Mouse (Mus musculus) spleen, adult 2 months (tissue): ENCODE results near the gene Mrpl1. TPM values are rescaled to one million over a fixed set of nuclear protein-coding genes. Genes with fewer than 3 reads are reported as not detected.

ENCODE experiments used
- DNase-seq, 2 experiments: peaks; one replicate each; pipeline versions ENCODE4 v3.0.0 to v3.0.0-alpha.2; 2012 to 2021; ENCODE audit warnings: low spot score in 2 of 2, low read depth in 1 of 2
- H3K27ac ChIP-seq: fragments of 200-500 bp; 2 replicates; pipeline ENCODE4 v1.5.1; 2012; ENCODE audit warnings: low read length, inconsistent platforms; ENCODE audit not compliant: insufficient read depth
- H3K27me3 ChIP-seq: fragments of 200-500 bp; 2 replicates; pipeline ENCODE4 v1.6.1; 2012; ENCODE audit warnings: mild to moderate bottlenecking, moderate library complexity, low read length, inconsistent platforms; ENCODE audit not compliant: control insufficient read depth, insufficient read depth
- H3K36me3 ChIP-seq: fragments of 200-500 bp; 2 replicates; pipeline ENCODE4 v1.6.1; 2012; ENCODE audit warnings: mild to moderate bottlenecking, low read length, inconsistent platforms; ENCODE audit not compliant: control insufficient read depth, insufficient read depth
- H3K4me1 ChIP-seq: fragments of 200-500 bp; 2 replicates; pipeline ENCODE4 v1.6.1; 2011; ENCODE audit warnings: inconsistent platforms; ENCODE audit not compliant: control insufficient read depth, insufficient read depth, insufficient read length
- H3K4me3 ChIP-seq: fragments of 200-500 bp; 2 replicates; pipeline ENCODE4 v1.5.1; 2011; ENCODE audit warnings: mild to moderate bottlenecking, inconsistent platforms; ENCODE audit not compliant: insufficient read depth, insufficient read length; ENCODE audit errors: extremely low read depth
- CTCF ChIP-seq: fragments of 200-500 bp; IDR thresholded peaks from 2 replicates; pipeline ENCODE4 v1.5.1; 2011; ENCODE audit warnings: mild to moderate bottlenecking, inconsistent platforms; ENCODE audit not compliant: insufficient read depth, insufficient read length, insufficient replicate concordance; ENCODE audit errors: extremely low read depth
- POLR2A ChIP-seq: fragments of 200-500 bp; IDR thresholded peaks from 2 replicates; pipeline ENCODE4 v1.6.1; 2011; ENCODE audit warnings: low read depth, low read length, inconsistent platforms
- WGBS: fragments of 180-500 bp; shearing (Covaris S2); methylation state at CpG from one replicate; pipeline ENCODE4 v1.1.7; 2018; 5-methylcytosine and 5-hydroxymethylcytosine counted together
- polyA plus RNA-seq: library from polyadenylated mRNA; depleted of rRNA; stranded (reverse); fragments of >200 nt; gene quantifications from 2 replicates; pipeline ENCODE4 v1.2.3, GENCODE M21; 2012

Gene Mrpl1
- polyA plus RNA-seq, 1 experiment, result 1.1 TPM

DNA sequence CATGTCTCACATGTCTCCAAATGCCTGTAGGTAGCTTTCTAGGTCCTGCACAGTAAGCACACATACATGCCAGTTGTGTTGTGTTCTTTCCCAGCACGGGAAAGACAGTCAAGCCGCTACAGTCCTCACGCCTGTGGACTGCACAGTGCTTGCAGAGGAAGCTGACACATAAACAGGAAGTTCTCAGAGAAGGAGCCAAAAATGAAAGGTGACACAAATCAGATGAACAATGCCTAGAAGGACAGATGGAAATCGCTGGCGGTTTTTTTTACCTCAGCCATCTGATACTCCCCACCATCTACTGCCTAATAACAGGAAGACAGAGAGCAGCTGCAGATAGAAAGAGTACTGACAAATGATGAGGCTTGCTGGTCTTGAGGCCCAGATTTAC, 45.3 kb upstream of the Mrpl1 start, which contains the start of gene Cnot6l:
Gene Cnot6l (minus strand): TSS at position 151 of the 391 bp plus-strand sequence.
- H3K27me3 ChIP-seq, result no peaks in the 10 kb centered on the region
- H3K27ac ChIP-seq, result peak within 1 kb of the TSS; percentile 98
- H3K4me3 ChIP-seq, result peak within 1 kb of the TSS; percentile 77
- TF ChIP-seq CTCF, result no peak
- peak; percentile 69 for TF ChIP-seq POLR2A
- H3K4me1 ChIP-seq, result no peaks in the 10 kb centered on the region; the same call in 1 of the 2 replicates
- no peaks in the 10 kb centered on the region for H3K36me3 ChIP-seq
- peak; percentile 47 to 68 for DNase-seq
- under 1% methylated on average over 5 of the region's 5 CpGs for WGBS

DNA sequence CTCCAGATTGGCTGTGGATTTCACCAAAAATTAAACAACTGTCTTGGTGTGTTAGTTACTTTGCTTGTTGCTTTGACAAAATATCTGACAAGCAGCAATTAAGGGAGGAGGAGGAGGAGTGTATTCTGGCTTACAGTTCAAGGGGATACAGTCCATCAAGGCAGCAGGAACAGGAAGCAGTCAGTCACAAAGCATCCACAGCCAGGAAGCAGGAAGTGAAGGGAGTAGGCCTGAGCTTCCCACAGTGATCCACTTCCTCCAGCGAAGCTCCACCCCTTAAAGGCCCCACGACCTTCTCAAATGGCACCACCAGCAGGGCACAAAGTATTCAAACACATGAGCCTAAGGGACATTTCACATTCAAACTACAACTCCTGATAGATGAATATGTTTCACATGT, 42.5 kb upstream of the Mrpl1 start:
- TF ChIP-seq POLR2A, result no peak
- no peak for TF ChIP-seq CTCF
- WGBS, result 83% methylated on average over 2 of the region's 2 CpGs
- Histone ChIP-seq H3K36me3 (no peaks in the 10 kb centered on the region), H3K27ac (no peak overlapping the region), H3K4me3 (no peak overlapping the region), H3K27me3 (no peaks in the 10 kb centered on the region), H3K4me1 (no peaks in the 10 kb centered on the region; the same call in 1 of the 2 replicates)
- no peak for DNase-seq

DNA sequence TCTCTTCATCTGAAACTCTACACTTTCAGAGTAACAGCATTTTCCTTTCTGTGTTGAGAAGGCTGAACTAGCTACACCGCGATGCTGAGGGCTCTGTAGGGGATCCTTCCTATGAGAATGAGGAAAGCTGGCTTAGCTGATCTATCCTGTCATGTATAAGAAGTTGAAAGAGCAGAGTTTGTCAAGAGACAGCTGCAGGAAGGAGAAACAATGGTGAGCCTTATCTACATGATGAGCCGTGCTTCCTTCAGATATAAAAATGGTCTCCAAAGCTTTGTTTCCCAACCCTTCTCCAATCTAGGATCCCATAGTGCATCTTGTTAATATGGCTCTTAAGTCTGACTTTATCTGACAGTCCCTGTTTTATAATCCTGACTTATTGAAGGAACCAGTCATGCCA, 38.9 kb upstream of the Mrpl1 start:
- 62% methylated on average over 3 of the region's 3 CpGs for WGBS
- Histone ChIP-seq H3K36me3 (no peaks in the 10 kb centered on the region), H3K27me3 (no peaks in the 10 kb centered on the region), H3K4me1 (no peaks in the 10 kb centered on the region; the same call in 1 of the 2 replicates), H3K4me3 (no peak overlapping the region), H3K27ac (no peak overlapping the region)
- no peak for DNase-seq
- TF ChIP-seq POLR2A (no peak), CTCF (no peak)

DNA sequence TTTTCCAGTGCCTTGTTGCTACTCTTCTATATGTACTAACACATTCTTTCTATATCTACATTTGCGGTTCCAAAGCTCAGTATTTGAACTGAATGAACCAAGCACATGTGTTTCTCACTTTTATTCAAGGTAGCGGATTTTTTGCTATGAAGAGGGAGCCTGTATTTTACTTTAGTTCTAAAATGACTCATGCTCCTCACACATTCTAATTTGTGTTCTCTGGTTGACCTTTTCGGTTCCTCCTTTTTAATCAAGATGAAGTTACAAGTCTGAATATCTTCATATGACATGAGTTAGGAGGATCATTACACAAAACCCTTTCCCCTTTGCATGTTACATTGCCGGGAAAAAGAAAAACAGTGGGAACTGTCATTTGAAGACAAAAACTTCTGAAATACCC, 37.5 kb upstream of the Mrpl1 start:
- 70% methylated on average over 4 of the region's 4 CpGs for WGBS
- H3K4me1 ChIP-seq, result no peaks in the 10 kb centered on the region; the same call in 1 of the 2 replicates
- H3K27me3 ChIP-seq, result no peaks in the 10 kb centered on the region
- no peak overlapping the region for H3K27ac ChIP-seq
- TF ChIP-seq CTCF (no peak), POLR2A (no peak)
- DNase-seq, result no peak
- no peak overlapping the region for H3K4me3 ChIP-seq
- H3K36me3 ChIP-seq, result no peaks in the 10 kb centered on the region

DNA sequence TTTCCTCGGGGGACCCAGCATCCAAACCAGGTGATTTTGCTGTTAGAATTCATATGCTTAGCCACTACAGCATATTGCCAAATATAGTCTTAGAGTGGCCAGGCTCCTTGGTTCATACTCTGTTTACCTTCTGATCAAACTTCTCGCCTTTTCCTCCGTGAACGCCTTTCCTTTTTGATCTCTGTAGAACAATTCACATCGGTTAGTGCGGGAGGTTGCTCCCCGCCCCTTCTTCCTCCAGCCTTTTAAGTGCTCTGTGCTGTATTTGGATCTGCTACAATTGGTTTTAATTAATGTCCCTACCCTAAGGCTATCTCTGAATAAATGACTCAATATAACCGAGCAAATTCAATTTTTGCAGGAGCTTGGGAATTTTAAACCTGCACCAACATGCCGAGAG, 33.2 kb upstream of the Mrpl1 start:
- H3K27ac ChIP-seq, result peak overlapping the region; percentile 29; the same call in 1 of the 2 replicates
- peaks cover 4% of the 10 kb centered on the region for H3K4me1 ChIP-seq
- no peak overlapping the region for H3K4me3 ChIP-seq
- no peaks in the 10 kb centered on the region for H3K36me3 ChIP-seq
- TF ChIP-seq CTCF (no peak), POLR2A (no peak)
- no peak for DNase-seq
- no peaks in the 10 kb centered on the region for H3K27me3 ChIP-seq
- 72% methylated on average over 9 of the region's 9 CpGs for WGBS

DNA sequence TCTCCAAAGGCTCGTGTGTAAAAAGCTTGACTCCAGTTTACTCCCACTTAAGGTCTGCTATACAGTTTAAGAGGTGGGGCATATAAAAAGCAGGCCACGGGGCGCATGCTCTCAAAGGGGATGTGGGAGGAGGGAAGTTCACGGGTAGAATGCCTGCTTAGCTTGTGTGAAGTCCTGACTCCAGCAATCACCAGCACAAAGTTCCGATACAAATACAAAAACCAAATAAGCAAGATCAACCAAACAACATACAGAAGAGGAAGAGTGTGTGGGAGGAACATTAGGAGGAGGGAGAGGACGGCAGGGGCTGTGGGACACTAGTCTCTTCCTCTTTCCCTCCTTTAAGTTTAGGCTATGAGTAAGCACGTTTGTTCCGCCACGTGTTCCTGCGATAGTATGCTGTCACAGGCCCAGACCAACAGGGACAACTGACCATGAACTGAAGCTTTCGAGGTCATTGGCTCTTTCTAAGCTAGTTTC, 32.4 kb upstream of the Mrpl1 start:
- Histone ChIP-seq H3K27ac (0 out of 2 replicates have a peak overlapping the region, but pooled peaks have one; percentile 22), H3K4me3 (peak overlapping the region; percentile 15; the same call in 1 of the 2 replicates)

DNA sequence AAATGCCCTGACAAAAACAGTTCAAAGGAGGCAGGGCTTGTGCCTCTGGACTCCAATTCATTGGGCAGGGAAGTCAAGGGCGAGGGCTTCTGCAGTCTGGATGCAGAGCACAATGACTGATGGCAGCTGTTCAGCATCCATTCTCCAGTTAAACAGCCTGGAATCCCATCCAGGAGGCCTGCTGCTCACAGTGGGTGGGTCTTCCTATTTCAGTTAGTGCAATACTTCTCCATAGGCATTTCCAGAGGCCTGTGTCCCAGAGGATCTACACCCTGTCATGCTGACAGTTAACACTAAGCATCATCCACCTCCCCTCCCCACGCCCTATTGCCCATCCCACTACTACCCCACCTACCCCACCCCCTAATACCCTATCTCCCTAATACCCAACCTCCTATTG, 26.1 kb upstream of the Mrpl1 start:
- no peak for DNase-seq
- no peaks in the 10 kb centered on the region for H3K27me3 ChIP-seq
- H3K4me3 ChIP-seq, result no peak overlapping the region
- H3K27ac ChIP-seq, result no peak overlapping the region
- no peaks in the 10 kb centered on the region for H3K4me1 ChIP-seq
- H3K36me3 ChIP-seq, result no peaks in the 10 kb centered on the region
- WGBS, result 87% methylated on average over 2 of the region's 2 CpGs
- TF ChIP-seq POLR2A, result no peak
- TF ChIP-seq CTCF, result no peak

More for the DNA sequence above, 32.4 kb upstream of the Mrpl1 start:
- TF ChIP-seq CTCF (no peak), POLR2A (no peak)
- WGBS, result 20% methylated on average over 11 of the region's 11 CpGs
- Histone ChIP-seq H3K27me3 (no peaks in the 10 kb centered on the region), H3K4me1 (peaks cover 4% of the 10 kb centered on the region; the same call in 1 of the 2 replicates), H3K36me3 (no peaks in the 10 kb centered on the region)
- DNase-seq, result no peak

DNA sequence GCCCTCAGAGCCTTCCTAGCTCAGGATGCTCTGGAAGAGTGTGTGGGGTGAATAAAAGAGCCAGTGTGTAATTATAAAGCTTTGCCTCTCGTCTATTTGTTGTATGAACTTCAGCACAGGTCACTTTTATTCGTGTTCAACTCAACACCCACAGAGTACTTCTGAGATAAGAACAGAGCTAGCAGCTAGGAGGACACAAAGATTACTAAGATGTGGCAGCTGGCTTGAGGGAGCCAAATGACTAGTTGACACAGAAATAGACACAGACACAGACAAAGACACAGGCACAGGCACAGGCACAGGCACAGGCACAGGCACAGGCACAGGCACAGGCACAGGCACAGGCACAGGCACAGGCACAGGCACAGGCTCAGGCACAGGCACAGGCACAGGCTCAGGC, 25.3 kb upstream of the Mrpl1 start:
- Histone ChIP-seq H3K27me3 (no peaks in the 10 kb centered on the region), H3K4me1 (no peaks in the 10 kb centered on the region), H3K4me3 (no peak overlapping the region), H3K36me3 (no peaks in the 10 kb centered on the region), H3K27ac (no peak overlapping the region)
- DNase-seq, result no peak
- WGBS, result 77% methylated on average over 2 of the region's 2 CpGs
- TF ChIP-seq CTCF, result no peak
- TF ChIP-seq POLR2A, result no peak
